Mouse (Mus musculus): ENCODE data around the gene Trappc13. TPM values are rescaled to one million over a fixed set of nuclear protein-coding genes. Genes with fewer than 3 reads are reported as not detected.

The Trappc13 gene
- polyA plus RNA-seq (2014; fragmentation: Illumina TruSeq; extraction: RNeasy Lipid Tissue Mini Kit (QIAGEN cat#74804); ENCODE audit: low read depth, low replicate concordance) = 17.3 TPM

DNA sequence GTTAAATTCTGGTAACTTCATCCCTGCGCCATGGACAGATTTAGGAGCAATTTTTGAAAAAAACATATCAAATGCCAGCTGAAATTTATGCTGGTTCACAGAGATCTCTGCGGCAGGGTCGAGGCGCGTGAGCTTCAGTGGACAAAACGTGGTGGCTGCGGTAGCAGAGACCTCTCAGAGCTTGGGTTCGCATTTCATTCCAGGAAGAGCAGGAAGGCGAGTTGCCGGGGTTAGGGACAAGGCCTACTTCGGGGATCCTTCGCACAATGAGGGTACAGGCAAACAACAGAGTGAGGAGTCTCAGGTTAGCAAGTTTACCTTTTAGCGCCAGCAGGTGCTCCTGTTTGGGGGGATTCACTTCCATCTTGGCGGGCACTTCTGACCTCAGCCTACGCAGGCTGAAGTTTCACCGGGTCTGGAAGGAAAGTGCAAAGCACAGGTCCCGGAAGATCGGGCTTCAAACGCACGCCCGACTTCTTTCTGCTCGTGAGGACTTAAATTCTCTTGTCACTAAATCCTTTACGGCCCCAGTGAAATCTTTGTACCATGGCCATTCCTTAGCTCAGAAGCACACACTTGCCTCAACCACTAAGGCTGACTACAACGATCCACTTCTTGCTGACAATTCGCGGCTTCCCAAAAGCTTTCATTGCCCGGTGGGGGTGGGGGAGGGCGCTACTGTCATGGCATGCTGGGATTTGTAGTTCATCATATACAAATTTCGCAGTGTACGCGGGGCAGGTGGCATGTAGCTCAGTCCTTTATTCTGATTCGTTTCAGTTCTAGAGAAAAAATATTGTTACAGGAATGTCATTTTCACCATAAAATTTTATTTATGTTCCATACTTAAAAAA lies at the start of gene Trappc13:
Gene Trappc13 (minus strand): TSS at position 674 of the 854 bp plus-strand sequence.

DNA sequence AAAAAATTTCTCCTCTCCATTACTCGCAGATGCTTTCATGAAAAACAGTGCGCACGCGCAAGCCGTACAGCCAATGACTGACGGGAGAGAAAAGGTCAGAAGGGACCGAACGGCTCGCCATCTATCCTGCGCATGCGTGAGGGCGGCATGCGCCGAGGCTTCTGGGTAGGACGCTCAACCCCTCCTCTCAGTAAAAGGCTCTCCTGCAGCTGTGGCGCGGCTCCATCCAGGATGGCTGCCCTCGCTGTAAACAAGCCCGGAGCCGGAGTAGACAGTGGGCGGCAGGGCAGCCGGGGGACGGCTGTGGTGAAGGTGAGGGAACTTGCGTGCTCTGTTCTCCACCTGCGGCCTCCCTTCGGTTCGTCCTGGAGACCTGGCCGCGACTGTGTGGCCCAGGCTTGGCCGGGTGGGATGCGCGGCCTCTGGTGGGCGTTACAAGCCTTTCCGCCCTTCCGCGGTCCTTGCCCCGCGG lies 417 bp upstream of the Trappc13 start, which contains the start of gene Trim23:
Gene Trim23 (plus strand): TSS at position 148 of the 472 bp plus-strand sequence.

DNA sequence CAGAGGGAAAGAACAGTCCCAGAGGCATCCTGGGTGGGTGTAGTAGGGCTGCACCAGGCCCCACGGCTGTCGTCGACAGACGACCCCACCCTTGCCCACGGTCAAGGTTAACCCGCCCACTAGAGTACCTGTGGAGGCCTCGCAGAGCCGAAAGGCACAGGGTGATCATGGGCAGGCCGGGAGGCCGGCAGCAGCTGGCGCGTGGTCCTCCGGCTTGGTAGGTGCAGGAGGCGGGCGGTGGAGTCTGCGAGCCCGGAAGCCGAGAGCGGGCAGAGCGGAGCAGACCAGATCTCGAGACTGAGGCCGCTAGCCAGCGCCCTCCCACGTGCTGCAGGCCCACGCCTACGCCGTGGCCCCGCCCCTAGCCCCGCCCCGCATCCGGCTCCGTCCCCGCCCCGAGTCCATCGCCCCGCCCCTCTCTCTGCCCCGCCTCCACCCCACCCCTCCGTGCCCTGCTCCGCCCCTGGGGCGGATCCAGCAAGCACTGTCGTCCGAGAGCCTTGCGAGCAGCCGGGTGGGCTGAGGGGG lies 68.9 kb downstream of the Trappc13 start, which contains the start of the genes Nln and Sgtb:
Gene Nln (minus strand): TSS at position 327 of the 528 bp plus-strand sequence.
Gene Sgtb (plus strand): TSS at position 454 of the 528 bp plus-strand sequence.

Other genes starting within 250 kb of the Trappc13 start
- 32.6 TPM for gene Nln, start 68.9 kb downstream of the Trappc13 start, polyA plus RNA-seq (2014; fragmentation: Illumina TruSeq; extraction: RNeasy Lipid Tissue Mini Kit (QIAGEN cat#74804); ENCODE audit: low read depth, low replicate concordance)
- 4.7 TPM for gene Sgtb, start 68.7 kb downstream of the Trappc13 start, polyA plus RNA-seq (2014; fragmentation: Illumina TruSeq; extraction: RNeasy Lipid Tissue Mini Kit (QIAGEN cat#74804); ENCODE audit: low read depth, low replicate concordance)
- 77.0 TPM for gene Trim23, start 328 bp upstream of the Trappc13 start, polyA plus RNA-seq (2014; fragmentation: Illumina TruSeq; extraction: RNeasy Lipid Tissue Mini Kit (QIAGEN cat#74804); ENCODE audit: low read depth, low replicate concordance)
- gene Cenpk, start 50.1 kb upstream of the Trappc13 start, polyA plus RNA-seq (2014; fragmentation: Illumina TruSeq; extraction: RNeasy Lipid Tissue Mini Kit (QIAGEN cat#74804); ENCODE audit: low read depth, low replicate concordance) = 143 TPM
- 35.4 TPM for gene Ppwd1, start 50.4 kb upstream of the Trappc13 start, polyA plus RNA-seq (2014; fragmentation: Illumina TruSeq; extraction: RNeasy Lipid Tissue Mini Kit (QIAGEN cat#74804); ENCODE audit: low read depth, low replicate concordance)
- 1.9 TPM for gene Adamts6, start 109.4 kb upstream of the Trappc13 start, polyA plus RNA-seq (2014; fragmentation: Illumina TruSeq; extraction: RNeasy Lipid Tissue Mini Kit (QIAGEN cat#74804); ENCODE audit: low read depth, low replicate concordance)

Measured in testis, adult 10 weeks (tissue).